Mouse (Mus musculus): ENCODE data around the gene Yjefn3.

- TF ChIP-seq CTCF (IDR thresholded peaks at IDR 0.05; ENCODE audit: low read depth) (no peak), EP300 (IDR thresholded peaks at IDR 0.05; ENCODE audit: low read depth) (no peak)
These were observed 14.9 kb downstream of the Yjefn3 start, which contains the start of gene Cilp2 for GRCm38 (mm10) chr8:69887289-69888243.
